Mouse (Mus musculus) midbrain, embryonic 14.5 days (tissue): ENCODE data around the gene Olfr935. TPM values are rescaled to one million over a fixed set of nuclear protein-coding genes. Genes with fewer than 3 reads are reported as not detected.

Experiments
- ATAC-seq: fragments of 200-750 bp; cut with Nextera tagmentation; 2 replicates; pipeline ENCODE4 v1.8.0; 2017; ENCODE audit warnings: moderate number of reproducible peaks, moderate library complexity; ENCODE audit not compliant: low FRiP score, low TSS enrichment
- DNase-seq: peaks from one replicate; pipeline ENCODE4 v3.0.0-alpha.2; 2015
- H3K27ac ChIP-seq: fragments of 300-500 bp; sonication (generic); replicated peaks from 2 replicates; pipeline ENCODE4 v1.5.1; 2014; ENCODE audit warnings: mild to moderate bottlenecking, low read depth, low read length, moderate library complexity
- H3K27me3 ChIP-seq: fragments of 300-500 bp; sonication (generic); 2 replicates; pipeline ENCODE4 v1.6.1; 2014; ENCODE audit warnings: low read length, control low read depth, mixed read lengths; ENCODE audit not compliant: control insufficient read depth, insufficient read depth
- H3K36me3 ChIP-seq: fragments of 300-500 bp; sonication (generic); 2 replicates; pipeline ENCODE4 v1.6.1; 2014; ENCODE audit warnings: low read length, control low read depth; ENCODE audit not compliant: control insufficient read depth, insufficient read depth
- H3K4me1 ChIP-seq: fragments of 300-500 bp; sonication (generic); 2 replicates; pipeline ENCODE4 v1.6.1; 2014; ENCODE audit warnings: mild to moderate bottlenecking, antibody characterized with exemption, low read length, control low read depth; ENCODE audit not compliant: control insufficient read depth, insufficient read depth
- H3K4me2 ChIP-seq: fragments of 300-500 bp; sonication (generic); 2 replicates; pipeline ENCODE4 v1.6.1; 2014; ENCODE audit warnings: mild to moderate bottlenecking, low read length, moderate library complexity
- H3K4me3 ChIP-seq: fragments of 300-500 bp; sonication (generic); replicated peaks from 2 replicates; pipeline ENCODE4 v1.5.1; 2014; ENCODE audit warnings: low read depth, low read length
- H3K9ac ChIP-seq: fragments of 300-500 bp; sonication (generic); replicated peaks from 2 replicates; pipeline ENCODE4 v1.6.1; 2014; ENCODE audit warnings: mild to moderate bottlenecking, low read length, moderate library complexity
- H3K9me3 ChIP-seq: fragments of 300-500 bp; sonication (generic); 2 replicates; pipeline ENCODE4 v1.6.1; 2016; ENCODE audit warnings: low read length, control low read depth, mixed read lengths; ENCODE audit not compliant: control insufficient read depth
- WGBS: fragments of 180-500 bp; shearing (Covaris S2); extraction: QIAGEN DNeasy Blood & Tissue Kit; methylation state at CpG from one replicate; pipeline ENCODE4 v1.1.7; 2014; 5-methylcytosine and 5-hydroxymethylcytosine counted together
- microRNA-seq: library from miRNA; unstranded; fragments of <30 nt; microRNA quantifications from one replicate; pipeline ENCODE4, GENCODE M21; 2016
- polyA plus RNA-seq: library from polyadenylated mRNA; unstranded; fragments of >200 nt; fragmentation: Nextera tagmentation; extraction: Ambion mirVana; gene quantifications from 2 replicates; pipeline ENCODE4 v1.2.1, GENCODE M21; 2014

Gene Olfr935
- not detected in 2 replicates for polyA plus RNA-seq

GRCm38 (mm10) chr9:38999583-38999982, at the start of gene Olfr935:
TSS of gene Olfr935 (minus strand) at chr9:38999683.
- 78% methylated on average over 2 of the region's 2 CpGs for WGBS
- H3K9me3 ChIP-seq = no peaks in the 10 kb centered on the region
- no peak for DNase-seq
- H3K27me3 ChIP-seq = no peaks in the 10 kb centered on the region
- no peaks in the 10 kb centered on the region for H3K4me1 ChIP-seq
- no peak within 1 kb of the TSS for H3K4me3 ChIP-seq
- H3K36me3 ChIP-seq = no peaks in the 10 kb centered on the region
- no peak for ATAC-seq
- H3K27ac ChIP-seq = no peak within 1 kb of the TSS
- H3K9ac ChIP-seq = no peak within 1 kb of the TSS
- H3K4me2 ChIP-seq = no peak within 1 kb of the TSS

- H3K4me1 ChIP-seq = no peaks in the 10 kb centered on the region
- no peak for DNase-seq
- H3K36me3 ChIP-seq = no peaks in the 10 kb centered on the region
- H3K27me3 ChIP-seq = no peaks in the 10 kb centered on the region
- ATAC-seq = no peak
- H3K27ac ChIP-seq = no peak within 1 kb of the TSS
- no peak within 1 kb of the TSS for H3K9ac ChIP-seq
- no peaks in the 10 kb centered on the region for H3K9me3 ChIP-seq
- H3K4me3 ChIP-seq = no peak within 1 kb of the TSS
- 76% methylated on average over 1 of the region's 1 CpGs for WGBS
- H3K4me2 ChIP-seq = no peak within 1 kb of the TSS
These were observed 23.8 kb upstream of the Olfr935 start, which contains the start of gene Olfr146 for GRCm38 (mm10) chr9:39023277-39023676. TSS of gene Olfr146 (minus strand) at chr9:39023377.

- WGBS = 93% methylated on average over 2 of the region's 2 CpGs
These were observed 11.3 kb downstream of the Olfr935 start, which contains the start of gene Olfr934 for GRCm38 (mm10) chr9:38988215-38988614. TSS of gene Olfr934 (minus strand) at chr9:38988315.

GRCm38 (mm10) chr9:38972013-38972412, 27.5 kb downstream of the Olfr935 start, which contains the start of gene Olfr933:
TSS of gene Olfr933 (plus strand) at chr9:38972313.
- Histone ChIP-seq H3K9me3 (no peaks in the 10 kb centered on the region), H3K36me3 (no peaks in the 10 kb centered on the region), H3K9ac (no peak within 1 kb of the TSS), H3K4me3 (no peak within 1 kb of the TSS), H3K4me2 (no peak within 1 kb of the TSS), H3K4me1 (no peaks in the 10 kb centered on the region), H3K27ac (no peak within 1 kb of the TSS), H3K27me3 (no peaks in the 10 kb centered on the region)
- ATAC-seq (no peak), DNase-seq (no peak)
- WGBS = 81% methylated on average over 4 of the region's 4 CpGs

More at GRCm38 (mm10) chr9:38988215-38988614, 11.3 kb downstream of the Olfr935 start, which contains the start of gene Olfr934:
- Histone ChIP-seq H3K27ac (no peak within 1 kb of the TSS), H3K4me3 (no peak within 1 kb of the TSS), H3K36me3 (no peaks in the 10 kb centered on the region), H3K9ac (no peak within 1 kb of the TSS), H3K4me2 (no peak within 1 kb of the TSS), H3K27me3 (no peaks in the 10 kb centered on the region), H3K4me1 (no peaks in the 10 kb centered on the region), H3K9me3 (no peaks in the 10 kb centered on the region)
- ATAC-seq (no peak), DNase-seq (no peak)

- H3K27ac ChIP-seq = no peak overlapping the region
- 92% methylated on average over 4 of the region's 4 CpGs for WGBS
- DNase-seq (peak; percentile 8), ATAC-seq (no peak)
- no peaks in the 10 kb centered on the region for H3K36me3 ChIP-seq
- no peak overlapping the region for H3K4me3 ChIP-seq
- H3K4me1 ChIP-seq = no peaks in the 10 kb centered on the region
- no peaks in the 10 kb centered on the region for H3K27me3 ChIP-seq
- no peak overlapping the region for H3K4me2 ChIP-seq
- no peak overlapping the region for H3K9ac ChIP-seq
- no peaks in the 10 kb centered on the region for H3K9me3 ChIP-seq
These were observed 45.4 kb downstream of the Olfr935 start for GRCm38 (mm10) chr9:38954124-38954416.

- Histone ChIP-seq H3K27ac (no peak overlapping the region), H3K27me3 (no peaks in the 10 kb centered on the region), H3K4me3 (no peak overlapping the region), H3K4me1 (no peaks in the 10 kb centered on the region), H3K36me3 (no peaks in the 10 kb centered on the region), H3K9ac (no peak overlapping the region), H3K9me3 (no peaks in the 10 kb centered on the region), H3K4me2 (no peak overlapping the region)
- ATAC-seq = no peak
- 89% methylated on average over 7 of the region's 7 CpGs for WGBS
- DNase-seq = no peak
These were observed 45.9 kb downstream of the Olfr935 start for GRCm38 (mm10) chr9:38953401-38954123.

Small RNA genes lying within 50 kb of the gene (microRNA-seq; reads per million reads assigned to microRNA genes)
- not detected for gene Gm25529

Other genes starting within 250 kb of the Olfr935 start
- not detected in 2 replicates for gene Olfr920, start 247.4 kb downstream of the Olfr935 start, polyA plus RNA-seq
- gene Olfr921, start 226.6 kb downstream of the Olfr935 start, polyA plus RNA-seq = not detected in 2 replicates
- gene Olfr922, start 185.1 kb downstream of the Olfr935 start, polyA plus RNA-seq = not detected in 2 replicates
- not detected in 2 replicates for gene Olfr923, start 173.1 kb downstream of the Olfr935 start, polyA plus RNA-seq
- gene Olfr924, start 155.2 kb downstream of the Olfr935 start, polyA plus RNA-seq = not detected in 2 replicates
- not detected in 2 replicates for gene Olfr26, start 144.6 kb downstream of the Olfr935 start, polyA plus RNA-seq
- gene Olfr926, start 122.6 kb downstream of the Olfr935 start, polyA plus RNA-seq = not detected in 2 replicates
- gene Olfr930, start 69.9 kb downstream of the Olfr935 start, polyA plus RNA-seq = not detected in 2 replicates
- not detected in 2 replicates for gene Olfr933, start 27.4 kb downstream of the Olfr935 start, polyA plus RNA-seq
- gene Olfr934, start 11.4 kb downstream of the Olfr935 start, polyA plus RNA-seq = not detected in 2 replicates
- not detected in 2 replicates for gene Olfr146, start 23.7 kb upstream of the Olfr935 start, polyA plus RNA-seq
- gene Olfr937, start 65.3 kb upstream of the Olfr935 start, polyA plus RNA-seq = not detected in 2 replicates
- not detected in 2 replicates for gene Olfr938, start 79.2 kb upstream of the Olfr935 start, polyA plus RNA-seq
- gene Olfr27, start 128.4 kb upstream of the Olfr935 start, polyA plus RNA-seq = not detected in 2 replicates
- not detected in 2 replicates for gene Olfr943, start 166.6 kb upstream of the Olfr935 start, polyA plus RNA-seq
- not detected in 2 replicates for gene Olfr944, start 202.2 kb upstream of the Olfr935 start, polyA plus RNA-seq